Mouse (Mus musculus): Measurements from ENCODE around the gene Tnfsf12.

GRCm38 (mm10) chr11:69692196-69692811, 3.3 kb downstream of the Tnfsf12 start:
- TF ChIP-seq CTCF (IDR thresholded peaks at IDR 0.05; ENCODE audit: borderline replicate concordance, insufficient read depth, low read length) (no peak), POLR2A (IDR thresholded peaks at IDR 0.05; ENCODE audit: low read depth, low read length) (no peak)

All from embryonic fibroblast, embryonic 13.5 days (primary cell).